Mouse (Mus musculus) bone marrow, adult 2 months (tissue): Measurements from ENCODE around the gene Zfp668. TPM values are rescaled to one million over a fixed set of nuclear protein-coding genes. Genes with fewer than 3 reads are reported as not detected.
"Not testable (repeated sequence)": the region's sequence is repeated elsewhere in the genome, so short reads cannot be mapped to it uniquely, and the experiment has no call there.

ENCODE experiments used
- H3K27ac ChIP-seq: fragments of 200-500 bp; 2 replicates; pipeline ENCODE4 v1.5.1; 2012; ENCODE audit warnings: low read depth, mild to moderate bottlenecking, control low read depth, inconsistent platforms, low read length; ENCODE audit not compliant: control insufficient read depth, poor library complexity, insufficient read depth
- H3K4me1 ChIP-seq: fragments of 200-500 bp; 2 replicates; pipeline ENCODE4 v1.6.1; 2011; ENCODE audit warnings: low read length; ENCODE audit not compliant: control insufficient read depth, insufficient read depth
- H3K4me3 ChIP-seq: fragments of 200-500 bp; replicated peaks from 2 replicates; pipeline ENCODE3; 2011; ENCODE audit warnings: mild to moderate bottlenecking, low read depth, low read length, control low read depth; ENCODE audit not compliant: control insufficient read depth
- CTCF ChIP-seq: fragments of 200-500 bp; IDR thresholded peaks from 2 replicates; pipeline ENCODE4 v1.5.1; 2011; ENCODE audit warnings: low read length, control low read depth; ENCODE audit not compliant: control insufficient read depth, insufficient read depth
- POLR2A ChIP-seq: fragments of 200-500 bp; IDR thresholded peaks from 2 replicates; pipeline ENCODE4 v1.6.1; 2011; ENCODE audit warnings: low read depth, mild to moderate bottlenecking, control low read depth, low read length, borderline replicate concordance; ENCODE audit not compliant: control insufficient read depth
- WGBS: fragments of 180-500 bp; shearing (Covaris S2); methylation state at CpG from one replicate; pipeline ENCODE4 v1.1.7; 2018; 5-methylcytosine and 5-hydroxymethylcytosine counted together
- polyA plus RNA-seq: library from polyadenylated mRNA; stranded (reverse); fragments of >200 nt; gene quantifications from 2 replicates; pipeline ENCODE4 v1.2.4, GENCODE M21; 2011; ENCODE audit warnings: low replicate concordance; ENCODE audit not compliant: missing spikeins, insufficient read depth, insufficient read length

The Zfp668 gene
- polyA plus RNA-seq, 1 experiment: 8.3 TPM

- Histone ChIP-seq H3K27ac (0 out of 2 replicates have a peak overlapping the region, but pooled peaks have one; percentile 12), H3K4me3 (no peak overlapping the region), H3K4me1 (no peaks in the 10 kb centered on the region)
- TF ChIP-seq POLR2A (no peak), CTCF (no peak)
- 57% methylated on average over 6 of the region's 6 CpGs for WGBS
Measured at GRCm38 (mm10) chr7:127849973-127850875, 26.4 kb downstream of the Zfp668 start.

GRCm38 (mm10) chr7:127842001-127842718 is 34.5 kb downstream of the Zfp668 start:
- WGBS: under 1% methylated on average over 40 of the region's 40 CpGs
- Histone ChIP-seq H3K4me1 (peaks cover 3% of the 10 kb centered on the region; the same call in 1 of the 2 replicates), H3K27ac (peak overlapping the region; percentile 94), H3K4me3 (peak overlapping the region; percentile 89)
- TF ChIP-seq CTCF: no peak
- TF ChIP-seq POLR2A: peak; percentile 47; the same call in 1 of the 2 replicates

- under 1% methylated on average over 46 of the region's 46 CpGs for WGBS
- TF ChIP-seq POLR2A (peak; percentile 60; the same call in 1 of the 2 replicates), CTCF (no peak; the same call in 1 of the 2 replicates)
- Histone ChIP-seq H3K4me3 (peak overlapping the region; percentile 89), H3K4me1 (peaks cover 3% of the 10 kb centered on the region; the same call in 1 of the 2 replicates), H3K27ac (peak overlapping the region; percentile 94)
Measured at GRCm38 (mm10) chr7:127841340-127842000, 35.2 kb downstream of the Zfp668 start.

- Histone ChIP-seq H3K4me3 (peak overlapping the region; percentile 89), H3K27ac (peak overlapping the region; percentile 94), H3K4me1 (peaks cover 3% of the 10 kb centered on the region; the same call in 1 of the 2 replicates)
- no peak; the same call in 1 of the 2 replicates for TF ChIP-seq POLR2A
- TF ChIP-seq CTCF: no peak
- 2% methylated on average over 15 of the region's 15 CpGs for WGBS
Measured at GRCm38 (mm10) chr7:127840886-127841285, 35.7 kb downstream of the Zfp668 start.

GRCm38 (mm10) chr7:127840031-127840430 is 36.6 kb downstream of the Zfp668 start:
- 87% methylated on average over 2 of the region's 2 CpGs for WGBS

GRCm38 (mm10) chr7:127837878-127838277 is 38.8 kb downstream of the Zfp668 start:
- WGBS: 90% methylated on average over 4 of the region's 4 CpGs
- H3K4me1 ChIP-seq, H3K4me3 ChIP-seq, H3K27ac ChIP-seq: not testable (repeated sequence)

More at GRCm38 (mm10) chr7:127840031-127840430, 36.6 kb downstream of the Zfp668 start:
- H3K4me1 ChIP-seq, H3K4me3 ChIP-seq, H3K27ac ChIP-seq: not testable (repeated sequence)

- H3K4me1 ChIP-seq: peaks cover 3% of the 10 kb centered on the region; the same call in 1 of the 2 replicates
- TF ChIP-seq POLR2A: no peak
- TF ChIP-seq CTCF: no peak
- H3K4me3 ChIP-seq: no peak overlapping the region
- no peak overlapping the region for H3K27ac ChIP-seq
- 89% methylated on average over 5 of the region's 5 CpGs for WGBS
Measured at GRCm38 (mm10) chr7:127837473-127837872, 39.2 kb downstream of the Zfp668 start.

GRCm38 (mm10) chr7:127835550-127835949 is 41.1 kb downstream of the Zfp668 start:
- H3K4me1 ChIP-seq: no peaks in the 10 kb centered on the region
- TF ChIP-seq CTCF (no peak), POLR2A (no peak)
- H3K4me3 ChIP-seq: no peak overlapping the region
- WGBS: 81% methylated on average over 2 of the region's 2 CpGs
- no peak overlapping the region for H3K27ac ChIP-seq
